Mouse (Mus musculus): ENCODE measurements around the gene Fam78a. TPM values are rescaled to one million over a fixed set of nuclear protein-coding genes. Genes with fewer than 3 reads are reported as not detected.

The Fam78a gene
- polyA plus RNA-seq, 1 experiment from 2014 or later, result 1.9 TPM

- no peak overlapping the region for H3K4me3 ChIP-seq (ENCODE audit: low read depth, low read length)
- no peak overlapping the region for H3K9ac ChIP-seq (replicated peaks; ENCODE audit: low read length)
- DNase-seq (ENCODE audit: low spot score), result no peak
- no peaks in the 10 kb centered on the region for H3K9me3 ChIP-seq (replicated peaks; ENCODE audit: control insufficient read depth, low read length)
- WGBS, result 91% methylated on average over 4 of the region's 4 CpGs
- no peaks in the 10 kb centered on the region for H3K27me3 ChIP-seq (ENCODE audit: control insufficient read depth, insufficient read depth, low read length)
- ATAC-seq (replicated peaks; ENCODE audit: insufficient number of reproducible peaks, low FRiP score, low TSS enrichment, low read depth), result no peak
- no peaks in the 10 kb centered on the region for H3K4me1 ChIP-seq (ENCODE audit: control insufficient read depth, insufficient read depth, low read length)
- no peak overlapping the region for H3K4me2 ChIP-seq (ENCODE audit: low read depth, low read length)
- H3K27ac ChIP-seq (replicated peaks; ENCODE audit: low read depth, low read length), result no peak overlapping the region
- peaks cover 3% of the 10 kb centered on the region for H3K36me3 ChIP-seq (replicated peaks; ENCODE audit: control insufficient read depth, insufficient read depth, low read depth, low read length)
These were observed 60.3 kb downstream of the Fam78a start for GRCm38 (mm10) chr2:32024372-32024771.

DNA sequence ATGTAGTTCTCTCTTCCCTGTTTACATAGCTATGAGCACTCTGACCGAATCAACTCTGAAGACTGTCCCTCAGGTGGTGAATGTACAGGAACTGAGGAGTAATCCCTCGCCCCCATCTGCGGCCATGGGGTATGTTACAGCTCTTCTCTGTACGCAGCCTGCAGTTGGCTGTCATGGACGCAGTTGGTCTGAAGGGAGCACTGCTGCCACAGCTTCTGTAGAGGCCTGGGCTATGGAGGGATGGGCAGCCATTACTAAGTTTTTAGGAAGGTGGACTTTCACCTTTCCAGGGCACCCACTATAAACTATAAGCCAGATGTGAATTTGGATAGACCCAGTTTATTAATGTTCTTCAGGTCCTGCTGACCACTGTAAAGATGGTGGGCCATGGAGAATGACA lies 64.4 kb downstream of the Fam78a start:
- Histone ChIP-seq H3K4me2 (ENCODE audit: low read depth, low read length) (no peak overlapping the region), H3K27me3 (ENCODE audit: control insufficient read depth, insufficient read depth, low read length) (no peaks in the 10 kb centered on the region), H3K27ac (replicated peaks; ENCODE audit: low read depth, low read length) (no peak overlapping the region), H3K9me3 (replicated peaks; ENCODE audit: control insufficient read depth, low read length) (no peaks in the 10 kb centered on the region), H3K36me3 (replicated peaks; ENCODE audit: control insufficient read depth, insufficient read depth, low read depth, low read length) (peaks cover 9% of the 10 kb centered on the region), H3K9ac (replicated peaks; ENCODE audit: low read length) (no peak overlapping the region), H3K4me3 (ENCODE audit: low read depth, low read length) (no peak overlapping the region), H3K4me1 (ENCODE audit: control insufficient read depth, insufficient read depth, low read length) (no peaks in the 10 kb centered on the region)
- WGBS, result over 99% methylated on average over 5 of the region's 5 CpGs
- DNase-seq (ENCODE audit: low spot score) (no peak), ATAC-seq (replicated peaks; ENCODE audit: insufficient number of reproducible peaks, low FRiP score, low TSS enrichment, low read depth) (no peak)

- Histone ChIP-seq H3K9ac (replicated peaks; ENCODE audit: low read length) (no peak overlapping the region), H3K27ac (replicated peaks; ENCODE audit: low read depth, low read length) (no peak overlapping the region), H3K36me3 (replicated peaks; ENCODE audit: control insufficient read depth, insufficient read depth, low read depth, low read length) (peaks cover 9% of the 10 kb centered on the region), H3K4me1 (ENCODE audit: control insufficient read depth, insufficient read depth, low read length) (no peaks in the 10 kb centered on the region), H3K4me2 (ENCODE audit: low read depth, low read length) (no peak overlapping the region), H3K27me3 (ENCODE audit: control insufficient read depth, insufficient read depth, low read length) (no peaks in the 10 kb centered on the region), H3K9me3 (replicated peaks; ENCODE audit: control insufficient read depth, low read length) (no peaks in the 10 kb centered on the region), H3K4me3 (ENCODE audit: low read depth, low read length) (no peak overlapping the region)
- ATAC-seq (replicated peaks; ENCODE audit: insufficient number of reproducible peaks, low FRiP score, low TSS enrichment, low read depth) (no peak), DNase-seq (ENCODE audit: low spot score) (no peak)
- 93% methylated on average over 4 of the region's 4 CpGs for WGBS
These were observed 65.0 kb downstream of the Fam78a start for GRCm38 (mm10) chr2:32019704-32020103.

DNA sequence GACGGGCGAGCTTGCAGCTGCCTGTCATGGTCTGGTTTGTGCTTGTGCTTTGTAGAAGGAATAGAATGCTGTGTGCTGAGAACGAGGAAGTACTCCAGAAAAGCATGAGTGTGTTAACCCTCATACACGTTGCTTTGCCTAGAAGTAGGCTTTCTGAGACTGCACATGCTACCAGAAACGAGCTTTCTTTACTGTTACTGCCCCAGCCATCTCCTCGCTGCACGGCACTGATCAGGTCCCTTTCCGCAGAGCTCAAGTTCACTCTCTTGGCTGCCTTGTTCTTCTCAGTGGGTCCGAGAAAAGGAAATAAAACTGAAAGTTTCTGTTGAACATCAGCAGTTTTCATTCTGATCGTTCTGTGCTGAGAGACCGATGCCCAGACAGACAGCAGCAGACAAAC lies 75.9 kb downstream of the Fam78a start:
- Histone ChIP-seq H3K4me2 (ENCODE audit: low read depth, low read length) (no peak overlapping the region), H3K4me1 (ENCODE audit: control insufficient read depth, insufficient read depth, low read length) (no peaks in the 10 kb centered on the region), H3K9me3 (replicated peaks; ENCODE audit: control insufficient read depth, low read length) (no peaks in the 10 kb centered on the region), H3K9ac (replicated peaks; ENCODE audit: low read length) (no peak overlapping the region), H3K27ac (replicated peaks; ENCODE audit: low read depth, low read length) (no peak overlapping the region), H3K27me3 (ENCODE audit: control insufficient read depth, insufficient read depth, low read length) (no peaks in the 10 kb centered on the region), H3K4me3 (ENCODE audit: low read depth, low read length) (no peak overlapping the region), H3K36me3 (replicated peaks; ENCODE audit: control insufficient read depth, insufficient read depth, low read depth, low read length) (peaks cover 14% of the 10 kb centered on the region)
- no peak for ATAC-seq (replicated peaks; ENCODE audit: insufficient number of reproducible peaks, low FRiP score, low TSS enrichment, low read depth)
- WGBS, result 88% methylated on average over 11 of the region's 11 CpGs
- DNase-seq (ENCODE audit: low spot score), result no peak

DNA sequence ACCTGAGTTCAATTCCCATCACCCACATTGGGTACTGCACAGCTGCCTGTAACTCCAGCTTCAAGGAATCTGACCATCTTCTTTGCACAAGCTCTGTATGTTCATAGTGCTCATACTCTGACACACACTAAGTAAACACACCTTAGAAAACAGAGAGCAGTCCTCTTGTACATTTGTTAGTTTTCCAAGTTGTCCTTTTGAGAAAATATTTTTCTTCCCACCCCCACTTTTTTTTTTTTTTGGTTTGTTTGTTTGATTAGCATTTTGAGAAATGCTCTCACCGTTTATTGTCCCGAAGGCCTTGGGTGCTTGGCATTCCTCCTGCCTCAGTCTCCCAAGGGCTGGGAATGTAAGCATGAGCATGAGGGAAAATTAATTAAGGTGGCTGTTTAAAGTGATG lies 76.3 kb downstream of the Fam78a start:
- H3K36me3 ChIP-seq (replicated peaks; ENCODE audit: control insufficient read depth, insufficient read depth, low read depth, low read length), result peaks cover 14% of the 10 kb centered on the region
- H3K4me3 ChIP-seq (ENCODE audit: low read depth, low read length), result no peak overlapping the region
- WGBS, result 94% methylated on average over 2 of the region's 2 CpGs
- no peak for DNase-seq (ENCODE audit: low spot score)
- H3K4me1 ChIP-seq (ENCODE audit: control insufficient read depth, insufficient read depth, low read length), result no peaks in the 10 kb centered on the region
- H3K27ac ChIP-seq (replicated peaks; ENCODE audit: low read depth, low read length), result no peak overlapping the region
- H3K4me2 ChIP-seq (ENCODE audit: low read depth, low read length), result no peak overlapping the region
- H3K9ac ChIP-seq (replicated peaks; ENCODE audit: low read length), result no peak overlapping the region
- H3K9me3 ChIP-seq (replicated peaks; ENCODE audit: control insufficient read depth, low read length), result no peaks in the 10 kb centered on the region
- ATAC-seq (replicated peaks; ENCODE audit: insufficient number of reproducible peaks, low FRiP score, low TSS enrichment, low read depth), result no peak
- H3K27me3 ChIP-seq (ENCODE audit: control insufficient read depth, insufficient read depth, low read length), result no peaks in the 10 kb centered on the region

Small RNA genes within 50 kb of the gene (microRNA-seq; reads per million reads assigned to microRNA genes)
- not detected for gene Mir7674 (ENCODE audit: borderline number of aligned reads)

Other genes starting within 250 kb of the Fam78a start
- gene Fibcd1, start 238.9 kb downstream of the Fam78a start, polyA plus RNA-seq (2014; fragmentation: Nextera tagmentation; extraction: Ambion mirVana), result 0.11 and 0.14 TPM in 2 replicates
- gene Lamc3, start 197.6 kb downstream of the Fam78a start, polyA plus RNA-seq (2014; fragmentation: Nextera tagmentation; extraction: Ambion mirVana), result 0.84 and 1.2 TPM in 2 replicates
- 83.5 and 84.3 TPM in 2 replicates for gene Aif1l, start 134.7 kb downstream of the Fam78a start, polyA plus RNA-seq (2014; fragmentation: Nextera tagmentation; extraction: Ambion mirVana)
- 74.7 and 78.2 TPM in 2 replicates for gene Nup214, start 110.4 kb downstream of the Fam78a start, polyA plus RNA-seq (2014; fragmentation: Nextera tagmentation; extraction: Ambion mirVana)
- 3.5 TPM in 2 replicates for gene Plpp7, start 10.7 kb upstream of the Fam78a start, polyA plus RNA-seq (2014; fragmentation: Nextera tagmentation; extraction: Ambion mirVana)
- 46.2 and 48.6 TPM in 2 replicates for gene Prrc2b, start 66.2 kb upstream of the Fam78a start, polyA plus RNA-seq (2014; fragmentation: Nextera tagmentation; extraction: Ambion mirVana)
- gene Pomt1, start 151.7 kb upstream of the Fam78a start, polyA plus RNA-seq (2014; fragmentation: Nextera tagmentation; extraction: Ambion mirVana), result 15.5 and 16.1 TPM in 2 replicates
- gene Uck1, start 175.3 kb upstream of the Fam78a start, polyA plus RNA-seq (2014; fragmentation: Nextera tagmentation; extraction: Ambion mirVana), result 57.2 and 64.2 TPM in 2 replicates
- 14.9 and 15.2 TPM in 2 replicates for gene Golga2, start 202.5 kb upstream of the Fam78a start, polyA plus RNA-seq (2014; fragmentation: Nextera tagmentation; extraction: Ambion mirVana)
- 392 and 406 TPM in 2 replicates for gene Swi5, start 203.2 kb upstream of the Fam78a start, polyA plus RNA-seq (2014; fragmentation: Nextera tagmentation; extraction: Ambion mirVana)

Data from embryonic facial prominence, embryonic 11.5 days (tissue).